Mouse (Mus musculus) stomach, embryonic 16.5 days (tissue): Measurements from ENCODE around the gene Rab33a. TPM values are rescaled to one million over a fixed set of nuclear protein-coding genes. Genes with fewer than 3 reads are reported as not detected.

Experiments
- ATAC-seq: fragments of 200-750 bp; cut with Nextera tagmentation; 2 replicates; pipeline ENCODE4 v1.8.0; 2017; ENCODE audit warnings: moderate number of reproducible peaks, moderate TSS enrichment; ENCODE audit not compliant: insufficient read depth, low FRiP score
- H3K27ac ChIP-seq: fragments of 300-500 bp; sonication (generic); 2 replicates; pipeline ENCODE4 v1.5.1; 2014; ENCODE audit warnings: low read length
- H3K27me3 ChIP-seq: fragments of 300-500 bp; sonication (generic); 2 replicates; pipeline ENCODE4 v1.6.1; 2014; ENCODE audit warnings: low read length, control low read depth, mixed read lengths; ENCODE audit not compliant: control insufficient read depth, insufficient read depth
- H3K36me3 ChIP-seq: fragments of 300-500 bp; sonication (generic); 2 replicates; pipeline ENCODE4 v1.6.1; 2014; ENCODE audit warnings: low read length; ENCODE audit not compliant: control insufficient read depth, insufficient read depth
- H3K4me1 ChIP-seq: fragments of 300-500 bp; sonication (generic); 2 replicates; pipeline ENCODE4 v1.6.1; 2014; ENCODE audit warnings: low read length, control low read depth, mixed read lengths; ENCODE audit not compliant: control insufficient read depth, insufficient read depth
- H3K4me2 ChIP-seq: fragments of 300-500 bp; sonication (generic); 2 replicates; pipeline ENCODE4 v1.6.1; 2014; ENCODE audit warnings: low read depth, low read length, mixed read lengths
- H3K4me3 ChIP-seq: fragments of 300-500 bp; sonication (generic); replicated peaks from 2 replicates; pipeline ENCODE4 v1.5.1; 2014; ENCODE audit warnings: mild to moderate bottlenecking, low read length
- H3K9ac ChIP-seq: fragments of 300-500 bp; sonication (generic); 2 replicates; pipeline ENCODE4 v1.6.1; 2014; ENCODE audit warnings: low read length
- H3K9me3 ChIP-seq: fragments of 300-500 bp; sonication (generic); replicated peaks from 2 replicates; pipeline ENCODE4 v1.6.1; 2016; ENCODE audit warnings: low read length, control low read depth; ENCODE audit not compliant: control insufficient read depth
- WGBS: fragments of 180-500 bp; shearing (Covaris S2); extraction: QIAGEN DNeasy Blood & Tissue Kit; methylation state at CpG from one replicate; pipeline ENCODE4 v1.1.7; 2014; 5-methylcytosine and 5-hydroxymethylcytosine counted together
- polyA plus RNA-seq: library from polyadenylated mRNA; unstranded; fragments of >200 nt; fragmentation: Nextera tagmentation; extraction: Ambion mirVana; gene quantifications from 2 replicates; pipeline ENCODE4 v1.2.1, GENCODE M21; 2015

The Rab33a gene
- 5.3 and 5.9 TPM in 2 replicates for polyA plus RNA-seq

- peak; percentile 67; the same call in 1 of the 2 replicates for ATAC-seq
- Histone ChIP-seq H3K4me3 (peak within 1 kb of the TSS; percentile 52), H3K4me1 (no peaks in the 10 kb centered on the region), H3K9ac (peak within 1 kb of the TSS; percentile 32), H3K9me3 (no peaks in the 10 kb centered on the region), H3K27ac (no peak within 1 kb of the TSS), H3K36me3 (no peaks in the 10 kb centered on the region), H3K27me3 (no peaks in the 10 kb centered on the region), H3K4me2 (peak within 1 kb of the TSS; percentile 76)
- 15% methylated on average over 33 of the region's 33 CpGs for WGBS
Measured at GRCm38 (mm10) chrX:48518808-48519548, at the start of gene Rab33a. TSS of gene Rab33a (plus strand) at chrX:48519285.

DNA sequence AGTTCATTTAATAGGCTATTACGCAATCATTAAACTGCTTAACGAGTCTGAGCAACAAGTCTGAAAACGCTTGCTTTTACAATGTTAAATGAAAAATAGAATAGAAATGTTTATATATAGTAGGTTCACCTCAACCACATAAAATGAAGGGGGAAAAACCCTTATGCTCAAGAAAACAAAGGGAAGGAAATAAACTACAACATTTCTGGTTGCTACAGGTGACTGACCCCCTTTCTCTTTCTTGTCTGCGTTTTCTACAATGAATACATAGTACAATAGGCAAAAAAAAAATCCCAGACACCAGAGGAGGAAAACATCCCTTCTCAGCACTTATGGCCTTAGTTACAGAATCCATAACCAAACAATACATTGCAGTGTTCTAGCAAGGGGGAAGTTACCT is 38.0 kb upstream of the Rab33a start:
- Histone ChIP-seq H3K27ac (no peak overlapping the region), H3K9me3 (no peaks in the 10 kb centered on the region), H3K4me1 (no peaks in the 10 kb centered on the region), H3K36me3 (no peaks in the 10 kb centered on the region), H3K27me3 (no peaks in the 10 kb centered on the region), H3K4me3 (no peak overlapping the region), H3K9ac (no peak overlapping the region), H3K4me2 (no peak overlapping the region)
- WGBS: 72% methylated on average over 4 of the region's 4 CpGs
- ATAC-seq: no peak

- Histone ChIP-seq H3K27ac (no peak overlapping the region), H3K4me3 (no peak overlapping the region), H3K4me1 (no peaks in the 10 kb centered on the region), H3K4me2 (no peak overlapping the region), H3K9ac (no peak overlapping the region), H3K9me3 (no peaks in the 10 kb centered on the region), H3K27me3 (no peaks in the 10 kb centered on the region), H3K36me3 (no peaks in the 10 kb centered on the region)
- ATAC-seq: no peak
- WGBS: 89% methylated on average over 7 of the region's 7 CpGs
Measured at GRCm38 (mm10) chrX:48481687-48482086, 37.4 kb upstream of the Rab33a start.

GRCm38 (mm10) chrX:48493763-48494162 is 25.3 kb upstream of the Rab33a start:
- WGBS: 86% methylated on average over 8 of the region's 8 CpGs
- Histone ChIP-seq H3K4me2 (no peak overlapping the region), H3K4me3 (no peak overlapping the region), H3K27ac (no peak overlapping the region), H3K36me3 (no peaks in the 10 kb centered on the region), H3K27me3 (no peaks in the 10 kb centered on the region), H3K9me3 (no peaks in the 10 kb centered on the region), H3K4me1 (no peaks in the 10 kb centered on the region), H3K9ac (no peak overlapping the region)
- ATAC-seq: no peak

GRCm38 (mm10) chrX:48513166-48513807 is 5.8 kb upstream of the Rab33a start, which contains the start of gene Aifm1:
TSS of gene Aifm1 (minus strand) at chrX:48513563.
- Histone ChIP-seq H3K27ac (peak within 1 kb of the TSS; percentile 33; the same call in 1 of the 2 replicates), H3K9me3 (no peaks in the 10 kb centered on the region), H3K27me3 (no peaks in the 10 kb centered on the region), H3K36me3 (no peaks in the 10 kb centered on the region), H3K4me3 (peak within 1 kb of the TSS; percentile 62), H3K4me1 (no peaks in the 10 kb centered on the region), H3K4me2 (peak within 1 kb of the TSS; percentile 57), H3K9ac (peak within 1 kb of the TSS; percentile 77)
- 12% methylated on average over 40 of the region's 45 CpGs for WGBS
- ATAC-seq: peak; percentile 100

DNA sequence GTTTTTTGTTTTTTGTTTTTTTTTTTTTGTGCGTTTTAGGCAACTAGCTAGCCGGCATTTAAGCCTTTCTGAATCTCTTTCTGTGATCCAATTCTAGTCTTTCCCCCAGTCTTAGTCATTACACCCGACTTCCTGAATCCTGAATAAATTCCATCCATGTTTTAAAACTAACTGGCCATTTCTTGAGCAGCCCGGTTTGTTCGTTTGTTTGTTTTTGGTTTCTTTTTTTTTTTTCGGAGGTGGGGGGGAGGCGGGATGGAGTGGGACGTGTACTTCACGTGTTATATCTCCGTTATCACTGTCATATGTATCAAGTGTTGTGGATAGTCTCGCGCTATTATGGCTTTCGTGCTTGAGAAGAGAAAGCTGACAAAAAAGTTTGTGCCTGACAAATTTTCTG is 5.3 kb upstream of the Rab33a start:
- Histone ChIP-seq H3K36me3 (no peaks in the 10 kb centered on the region), H3K4me2 (peak overlapping the region; percentile 54), H3K27me3 (no peaks in the 10 kb centered on the region), H3K4me3 (peak overlapping the region; percentile 62), H3K4me1 (no peaks in the 10 kb centered on the region), H3K9me3 (no peaks in the 10 kb centered on the region), H3K27ac (no peak overlapping the region), H3K9ac (peak overlapping the region; percentile 52)
- 13% methylated on average over 13 of the region's 13 CpGs for WGBS
- no peak for ATAC-seq

GRCm38 (mm10) chrX:48518211-48518807 is 776 bp upstream of the Rab33a start:
- Histone ChIP-seq H3K27ac (no peak overlapping the region), H3K4me3 (peak overlapping the region; percentile 52), H3K4me2 (peak overlapping the region; percentile 76), H3K9me3 (no peaks in the 10 kb centered on the region), H3K4me1 (no peaks in the 10 kb centered on the region), H3K9ac (0 out of 2 replicates have a peak overlapping the region, but pooled peaks have one; percentile 32), H3K36me3 (no peaks in the 10 kb centered on the region), H3K27me3 (no peaks in the 10 kb centered on the region)
- 22% methylated on average over 15 of the region's 15 CpGs for WGBS
- ATAC-seq: peak; percentile 66

DNA sequence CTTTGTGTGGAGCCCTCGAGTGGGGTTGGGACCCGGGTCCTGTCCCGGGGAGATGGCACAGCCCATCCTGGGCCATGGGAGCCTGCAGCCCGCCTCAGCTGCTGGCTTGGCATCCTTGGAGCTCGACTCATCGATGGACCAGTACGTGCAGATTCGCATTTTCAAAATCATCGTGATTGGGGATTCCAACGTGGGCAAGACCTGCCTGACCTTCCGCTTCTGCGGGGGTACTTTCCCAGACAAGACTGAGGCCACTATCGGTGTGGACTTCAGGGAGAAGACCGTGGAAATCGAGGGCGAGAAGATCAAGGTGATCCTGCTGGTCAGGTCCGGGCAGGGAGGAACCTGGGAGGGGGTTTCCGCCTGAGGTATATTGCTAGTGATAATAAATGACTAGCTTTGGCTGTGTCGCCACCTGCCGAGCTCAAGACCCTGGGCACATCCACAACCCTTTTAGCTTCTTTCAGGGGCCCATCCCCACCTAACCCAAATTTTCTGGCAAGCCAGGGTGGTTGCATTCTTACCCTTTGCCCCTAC is 532 bp downstream of the Rab33a start:
- ATAC-seq: no peak
- peak overlapping the region; percentile 52 for H3K4me3 ChIP-seq

GRCm38 (mm10) chrX:48521651-48522050 is 2.6 kb downstream of the Rab33a start:
- 69% methylated on average over 2 of the region's 3 CpGs for WGBS
- H3K4me3 ChIP-seq: no peak overlapping the region
- no peak overlapping the region for H3K27ac ChIP-seq
- ATAC-seq: no peak
- H3K4me1 ChIP-seq: no peaks in the 10 kb centered on the region
- H3K9me3 ChIP-seq: no peaks in the 10 kb centered on the region
- no peak overlapping the region for H3K9ac ChIP-seq
- H3K4me2 ChIP-seq: no peak overlapping the region
- no peaks in the 10 kb centered on the region for H3K27me3 ChIP-seq
- H3K36me3 ChIP-seq: no peaks in the 10 kb centered on the region

More for the DNA sequence above, 532 bp downstream of the Rab33a start:
- Histone ChIP-seq H3K9me3 (no peaks in the 10 kb centered on the region), H3K9ac (peak overlapping the region; percentile 32), H3K4me2 (peak overlapping the region; percentile 76), H3K36me3 (no peaks in the 10 kb centered on the region), H3K27me3 (no peaks in the 10 kb centered on the region), H3K27ac (no peak overlapping the region), H3K4me1 (no peaks in the 10 kb centered on the region)
- 29% methylated on average over 20 of the region's 20 CpGs for WGBS
